Mouse (Mus musculus) spleen, postnatal 0 days (tissue): ENCODE measurements around the gene Rfc4. TPM values are rescaled to one million over a fixed set of nuclear protein-coding genes. Genes with fewer than 3 reads are reported as not detected.

Experiments used
- polyA plus RNA-seq: library from polyadenylated mRNA; unstranded; fragments of >200 nt; fragmentation: Nextera tagmentation; extraction: Ambion mirVana; gene quantifications from 2 replicates; pipeline ENCODE4 v1.2.1, GENCODE M21; 2015

The Rfc4 gene
- 147 and 190 TPM in 2 replicates for polyA plus RNA-seq

GRCm38 (mm10) chr16:23127673-23128375 lies at the start of gene Rfc4:
Rfc4 (minus strand) TSS chr16:23127737.

GRCm38 (mm10) chr16:23146280-23146679 lies 18.7 kb upstream of the Rfc4 start, which contains the start of gene Adipoq:
Adipoq (plus strand) TSS chr16:23146536.

GRCm38 (mm10) chr16:23107231-23107942 lies 20.1 kb downstream of the Rfc4 start, which contains the start of gene Eif4a2:
Eif4a2 (plus strand) TSS chr16:23107444.

Other genes starting within 250 kb of the Rfc4 start
- gene Ahsg, start 236.5 kb downstream of the Rfc4 start, polyA plus RNA-seq, result 4.1 and 9.5 TPM in 2 replicates
- gene Fetub, start 209.4 kb downstream of the Rfc4 start, polyA plus RNA-seq, result 0.11 and 0.28 TPM in 2 replicates
- 0.22 TPM in 1 of 2 replicates, not detected in the other for gene Hrg, start 176.7 kb downstream of the Rfc4 start, polyA plus RNA-seq
- 0.11 and 0.12 TPM in 2 replicates for gene Kng2, start 98.3 kb downstream of the Rfc4 start, polyA plus RNA-seq
- 0.85 and 2.4 TPM in 2 replicates for gene Kng1, start 69.9 kb downstream of the Rfc4 start, polyA plus RNA-seq
- gene Eif4a2, start 20.3 kb downstream of the Rfc4 start, polyA plus RNA-seq, result 75.6 and 87.7 TPM in 2 replicates
- not detected in 2 replicates for gene Adipoq, start 18.8 kb upstream of the Rfc4 start, polyA plus RNA-seq
- 6.0 and 8.7 TPM in 2 replicates for gene St6gal1, start 97.0 kb upstream of the Rfc4 start, polyA plus RNA-seq